Mouse (Mus musculus): ENCODE results near the gene Jmjd6. TPM values are rescaled to one million over a fixed set of nuclear protein-coding genes. Genes with fewer than 3 reads are reported as not detected.
"Not testable (repeated sequence)": the region's sequence is repeated elsewhere in the genome, so short reads cannot be mapped to it uniquely, and the experiment has no call there.

Jmjd6 gene
- total RNA-seq, 2 experiments from 2014 or later: 25.4 to 30.2 TPM

- intact Hi-C loops (cut with DNase I): no loop called here
- peak; percentile 98 for DNase-seq (ENCODE audit: low spot score in 2 of 2)
Measured at GRCm38 (mm10) chr11:116852891-116853511, 9.8 kb upstream of the Jmjd6 start, which contains the start of gene Srsf2. Gene Srsf2 (minus strand): TSS chr11:116853094.

GRCm38 (mm10) chr11:116852291-116852890 lies 9.1 kb upstream of the Jmjd6 start, which contains the start of gene Mfsd11:
Gene Mfsd11 (plus strand): TSS chr11:116852440.
- intact Hi-C loops (cut with DNase I): no loop called here
- DNase-seq (ENCODE audit: low spot score in 2 of 2): peak; percentile 47 to 74

GRCm38 (mm10) chr11:116851576-116852290 lies 8.5 kb upstream of the Jmjd6 start:
- no peak for DNase-seq (ENCODE audit: low spot score in 2 of 2)
- intact Hi-C loops (cut with DNase I): no loop called here

- intact Hi-C loops (cut with DNase I): no loop called here
- no peak for DNase-seq (ENCODE audit: low spot score in 2 of 2)
Measured at GRCm38 (mm10) chr11:116850833-116851477, 7.7 kb upstream of the Jmjd6 start.

- intact Hi-C loops (cut with DNase I): no loop called here
- no peak for DNase-seq (ENCODE audit: low spot score in 2 of 2)
Measured at GRCm38 (mm10) chr11:116850085-116850484, 6.8 kb upstream of the Jmjd6 start.

- no peak for DNase-seq (ENCODE audit: low spot score in 2 of 2)
- intact Hi-C loops (cut with DNase I): no loop called here
Measured at GRCm38 (mm10) chr11:116849587-116849986, 6.3 kb upstream of the Jmjd6 start.

- intact Hi-C loops (cut with DNase I); DNase-seq (ENCODE audit: low spot score in 2 of 2): not testable (repeated sequence)
Measured at GRCm38 (mm10) chr11:116848877-116849178, 5.6 kb upstream of the Jmjd6 start.

GRCm38 (mm10) chr11:116848086-116848876 lies 5.0 kb upstream of the Jmjd6 start:
- DNase-seq (ENCODE audit: low spot score in 2 of 2): no peak
- intact Hi-C loops (cut with DNase I): no loop called here

- intact Hi-C loops (cut with DNase I): no loop called here
- no peak for DNase-seq (ENCODE audit: low spot score in 2 of 2)
Measured at GRCm38 (mm10) chr11:116847187-116848085, 4.2 kb upstream of the Jmjd6 start.

- DNase-seq (ENCODE audit: low spot score in 2 of 2): no peak
- intact Hi-C loops (cut with DNase I): no loop called here
Measured at GRCm38 (mm10) chr11:116846593-116847181, 3.4 kb upstream of the Jmjd6 start.

GRCm38 (mm10) chr11:116842531-116843260 lies 553 bp downstream of the Jmjd6 start:
- DNase-seq (ENCODE audit: low spot score in 2 of 2): peak; percentile 52 to 65
- intact Hi-C loops (cut with DNase I): no loop called here

- no peak for DNase-seq (ENCODE audit: low spot score in 2 of 2)
- intact Hi-C loops (cut with DNase I): no loop called here
Measured at GRCm38 (mm10) chr11:116840748-116841147, 2.5 kb downstream of the Jmjd6 start.

GRCm38 (mm10) chr11:116839601-116840000 lies 3.6 kb downstream of the Jmjd6 start:
- intact Hi-C loops (cut with DNase I): no loop called here

GRCm38 (mm10) chr11:116838936-116839335 lies 4.3 kb downstream of the Jmjd6 start:
- DNase-seq (ENCODE audit: low spot score in 2 of 2): no peak
- intact Hi-C loops (cut with DNase I): no loop called here

More at GRCm38 (mm10) chr11:116839601-116840000, 3.6 kb downstream of the Jmjd6 start:
- no peak for DNase-seq (ENCODE audit: low spot score in 2 of 2)

GRCm38 (mm10) chr11:116837441-116837840 lies 5.8 kb downstream of the Jmjd6 start:
- no peak for DNase-seq (ENCODE audit: low spot score in 2 of 2)
- intact Hi-C loops (cut with DNase I): no loop called here

GRCm38 (mm10) chr11:116836283-116836682 lies 7.0 kb downstream of the Jmjd6 start:
- intact Hi-C loops (cut with DNase I): no loop called here

GRCm38 (mm10) chr11:116834954-116835353 lies 8.3 kb downstream of the Jmjd6 start:
- intact Hi-C loops (cut with DNase I): no loop called here
- DNase-seq (ENCODE audit: low spot score in 2 of 2): no peak

More at GRCm38 (mm10) chr11:116836283-116836682, 7.0 kb downstream of the Jmjd6 start:
- no peak for DNase-seq (ENCODE audit: low spot score in 2 of 2)
